ENCODE assay signal across 8 mouse cellular contexts in genomic region chr11:53351224-53351942, GRCm38 (mm10). TPM values are rescaled to one million over a fixed set of nuclear protein-coding genes. Genes with fewer than 3 reads are reported as not detected.
A peak's percentile ranks its signal among the peaks of the same experiment; 100 is the strongest.
DNase-seq lines count a peak whose midpoint lies in the region; ATAC-seq lines count a peak whose summit lies in the region.

No protein-coding gene starts in this region.

- DNase-seq in ZHBTc4 (ENCODE audit: low read depth, low spot score), result peak; percentile 67
- peak; percentile 54 to 64 for DNase-seq in cerebellum, postnatal 25 days
- DNase-seq in gastrocnemius, adult 8-10 months (ENCODE audit: low spot score in 2 of 2), result peak; percentile 6 to 15
- peak; percentile 79 for DNase-seq in induced T-regulatory cell, adult 2 months (ENCODE audit: low read depth)
- peak; percentile 54 to 58 for DNase-seq in left cerebral cortex, postnatal 14 days (ENCODE audit: low spot score in 2 of 2)
- peak; percentile 59 to 71 for DNase-seq in right cerebral cortex, postnatal 10 days (ENCODE audit: low spot score in 2 of 2)
- DNase-seq in yolk sac, embryonic 10.5 days (ENCODE audit: low spot score), result peak; percentile 73

- peak; percentile 45 for ATAC-seq in megakaryocyte progenitor cell, adult 5-6 weeks (replicated peaks; ENCODE audit: poor library complexity)

- intact Hi-C loops in left cerebral cortex, postnatal 14 days (cut with DNase I), result loop anchor here (2.0 kb wide), 1 partner anchor 51 kb away; the partner anchor contains the start of gene Hspa4

RNA-seq across cellular contexts. Expression of gene Aff4, which starts 0.8 kb away (rescaled TPM):
- 100 to 1,000 TPM in 1 of 4 experiments, 10 to 100 TPM in 3; 72.4 to 108 (median 78.6) TPM for total RNA-seq in gastrocnemius, adult 8-10 months (2022)
- 100 to 1,000 TPM; 161 to 169 TPM for total RNA-seq in left cerebral cortex, postnatal 14 days (2021)
- 57.9 and 79.5 TPM in 2 replicates for total RNA-seq in megakaryocyte progenitor cell, adult 5-6 weeks (2015)
- 42.2 and 49.6 TPM in 2 replicates for total RNA-seq in megakaryocyte progenitor cell, adult 5-6 weeks (2017)

RNA-seq across cellular contexts. Expression of gene Zcchc10, which starts 26.9 kb away (rescaled TPM):
- total RNA-seq in gastrocnemius, adult 8-10 months (2022), result 10 to 100 TPM in 1 of 4 experiments, 1 to 10 TPM in 3; 5.1 to 11.2 (median 6.2) TPM
- 1 to 10 TPM; 8.6 to 9.4 TPM for total RNA-seq in left cerebral cortex, postnatal 14 days (2021)
- 25.6 and 30.9 TPM in 2 replicates for total RNA-seq in megakaryocyte progenitor cell, adult 5-6 weeks (2015)
- 4.7 and 4.8 TPM in 2 replicates for total RNA-seq in megakaryocyte progenitor cell, adult 5-6 weeks (2017)

RNA-seq across cellular contexts. Expression of gene Hspa4, which starts 51.1 kb away (rescaled TPM):
- 10 to 100 TPM; 68.4 to 86.4 (median 78.9) TPM for total RNA-seq in gastrocnemius, adult 8-10 months (2022)
- total RNA-seq in left cerebral cortex, postnatal 14 days (2021), result 100 to 1,000 TPM; 186 to 187 TPM
- 148 and 151 TPM in 2 replicates for total RNA-seq in megakaryocyte progenitor cell, adult 5-6 weeks (2015)
- total RNA-seq in megakaryocyte progenitor cell, adult 5-6 weeks (2017), result 371 and 490 TPM in 2 replicates

Comparison
In these comparisons a context has a peak if more than half of its experiments do, and no peak if none do; other contexts are left out.
1. Peak in every context shown above with its lines: DNase-seq and ATAC-seq.
2. DNase-seq: peak in every context shown above with its lines; median percentile 79 in induced T-regulatory cell, adult 2 months; 73 in yolk sac, embryonic 10.5 days; 67 in ZHBTc4; 65 in right cerebral cortex, postnatal 10 days; 59 in cerebellum, postnatal 25 days; 56 in left cerebral cortex, postnatal 14 days; 10 in gastrocnemius, adult 8-10 months.